Mouse (Mus musculus) C2C12 (cell line): ENCODE measurements around the gene Srsf3.

Experiments
- CTCF ChIP-seq: IDR thresholded peaks from one replicate; pipeline ENCODE4 v1.5.1; 2011; ENCODE audit not compliant: control insufficient read depth, insufficient read depth, insufficient read length
- MYOG ChIP-seq: IDR thresholded peaks from one replicate; pipeline ENCODE4 v1.6.1; 2011; ENCODE audit not compliant: control insufficient read depth, insufficient read length; ENCODE audit errors: extremely low read depth
- USF1 ChIP-seq: IDR thresholded peaks from one replicate; pipeline ENCODE4 v1.6.1; 2011; ENCODE audit warnings: low read depth, mild to moderate bottlenecking, control low read depth, moderate library complexity

DNA sequence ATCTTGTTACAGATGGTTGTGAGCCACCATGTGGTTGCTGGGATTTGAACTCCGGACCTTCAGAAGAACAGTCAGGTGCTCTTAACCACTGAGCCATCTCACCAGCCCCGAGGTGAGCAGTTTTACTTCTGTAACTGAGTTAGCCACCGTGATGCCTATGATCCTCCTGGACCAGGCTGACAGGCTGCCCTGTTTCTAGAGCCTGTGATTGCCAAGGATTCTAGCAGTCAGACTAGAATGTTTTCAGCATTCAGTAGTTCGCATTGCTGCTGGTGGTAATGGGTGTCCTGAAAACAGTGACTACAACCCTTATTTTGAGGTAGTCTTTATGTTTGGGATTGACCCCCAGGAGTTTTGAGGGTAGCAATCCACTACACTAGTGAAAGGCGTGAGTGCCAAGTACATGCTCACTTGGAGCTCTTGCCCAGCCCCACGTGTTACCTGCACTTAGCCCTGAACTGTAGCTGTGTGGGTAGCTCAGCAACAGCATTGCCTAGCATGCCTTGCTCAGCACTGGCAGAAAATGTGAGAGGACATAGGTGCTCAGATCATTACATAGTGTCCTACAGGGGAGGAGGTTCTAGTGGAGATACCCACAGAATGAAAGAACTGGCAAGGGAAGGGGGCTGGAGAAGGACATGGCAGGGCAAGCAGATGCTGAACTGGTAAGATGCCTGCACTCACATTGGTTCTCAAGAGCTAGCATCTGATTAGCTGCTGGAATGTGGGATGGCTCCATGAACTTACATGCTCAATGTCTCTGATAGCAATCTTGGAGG lies 11.9 kb downstream of the Srsf3 start:
- no peak for TF ChIP-seq CTCF
- no peak for TF ChIP-seq USF1
- no peak for TF ChIP-seq MYOG
